Comparison of ENCODE assay signal across 8 mouse cellular contexts in genomic region chr15:79742706-79743023, GRCm38 (mm10). TPM values are rescaled to one million over a fixed set of nuclear protein-coding genes. Genes with fewer than 3 reads are reported as not detected.
DNase-seq lines count a peak whose midpoint lies in the region; ATAC-seq and TF ChIP-seq lines count a peak whose summit lies in the region.

No protein-coding gene starts in this region.

- H3K27me3 ChIP-seq in kidney, postnatal 0 days (ENCODE audit: insufficient read depth, low read length) = no peaks in the 10 kb centered on the region
- H3K27me3 ChIP-seq in embryonic facial prominence, embryonic 10.5 days (replicated peaks; ENCODE audit: low read depth, poor library complexity, severe bottlenecking) = no peaks in the 10 kb centered on the region
- H3K27me3 ChIP-seq in hindbrain, postnatal 0 days (ENCODE audit: insufficient read depth, low read length) = no peaks in the 10 kb centered on the region
- H3K27me3 ChIP-seq in midbrain, postnatal 0 days (ENCODE audit: insufficient read depth, low read length) = no peaks in the 10 kb centered on the region

- under 1% methylated on average over 23 of the region's 23 CpGs for WGBS in kidney, postnatal 0 days
- under 1% methylated on average over 23 of the region's 23 CpGs for WGBS in embryonic facial prominence, embryonic 10.5 days
- WGBS in hindbrain, postnatal 0 days = under 1% methylated on average over 23 of the region's 23 CpGs
- WGBS in midbrain, postnatal 0 days = 0% methylated on average over 23 of the region's 23 CpGs

- H3K4me2 ChIP-seq in kidney, postnatal 0 days (ENCODE audit: low read length) = peak overlapping the region; percentile 93
- H3K4me2 ChIP-seq in hindbrain, postnatal 0 days (ENCODE audit: low read depth, low read length) = peak overlapping the region; percentile 80
- H3K4me2 ChIP-seq in midbrain, postnatal 0 days (ENCODE audit: low read depth, low read length, poor library complexity, severe bottlenecking) = peak overlapping the region; percentile 88

- ATAC-seq in kidney, postnatal 0 days (replicated peaks; ENCODE audit: low FRiP score, low read depth) = no peak
- no peak for ATAC-seq in hindbrain, postnatal 0 days
- no peak; the same call in 1 of the 2 replicates for ATAC-seq in midbrain, postnatal 0 days (ENCODE audit: low FRiP score)

- 0 out of 2 replicates have a peak overlapping the region, but pooled peaks have one; percentile 92 for H3K27ac ChIP-seq in kidney, postnatal 0 days
- H3K27ac ChIP-seq in embryonic facial prominence, embryonic 10.5 days (replicated peaks) = peak overlapping the region; percentile 96
- H3K27ac ChIP-seq in hindbrain, postnatal 0 days = peak overlapping the region; percentile 83; the same call in 1 of the 2 replicates
- peak overlapping the region; percentile 71 for H3K27ac ChIP-seq in midbrain, postnatal 0 days (ENCODE audit: low read depth, low read length)

- H3K36me3 ChIP-seq in kidney, postnatal 0 days (ENCODE audit: insufficient read depth, low read length) = peaks cover 12% of the 10 kb centered on the region
- peaks cover 25% of the 10 kb centered on the region for H3K36me3 ChIP-seq in embryonic facial prominence, embryonic 10.5 days (replicated peaks)
- H3K36me3 ChIP-seq in hindbrain, postnatal 0 days (ENCODE audit: insufficient read depth, low read length) = peaks cover 15% of the 10 kb centered on the region; the same call in 1 of the 2 replicates
- peaks cover 18% of the 10 kb centered on the region for H3K36me3 ChIP-seq in midbrain, postnatal 0 days (ENCODE audit: insufficient read depth, low read length)

- peaks cover 7% of the 10 kb centered on the region; the same call in 1 of the 2 replicates for H3K4me1 ChIP-seq in kidney, postnatal 0 days (replicated peaks; ENCODE audit: insufficient read depth, low read length)
- peaks cover 41% of the 10 kb centered on the region for H3K4me1 ChIP-seq in embryonic facial prominence, embryonic 10.5 days
- H3K4me1 ChIP-seq in hindbrain, postnatal 0 days (ENCODE audit: insufficient read depth, low read length) = peaks cover 7% of the 10 kb centered on the region; the same call in 1 of the 2 replicates
- H3K4me1 ChIP-seq in midbrain, postnatal 0 days (ENCODE audit: insufficient read depth, low read length) = peaks cover 10% of the 10 kb centered on the region

- intact Hi-C loops in left cerebral cortex, postnatal 36 days (cut with DNase I) = no loop called here

- H3K4me3 ChIP-seq in kidney, postnatal 0 days (replicated peaks; ENCODE audit: low read depth, low read length) = peak overlapping the region; percentile 97
- H3K4me3 ChIP-seq in embryonic facial prominence, embryonic 10.5 days = peak overlapping the region; percentile 97
- peak overlapping the region; percentile 96 for H3K4me3 ChIP-seq in hindbrain, postnatal 0 days (ENCODE audit: low read length)
- H3K4me3 ChIP-seq in midbrain, postnatal 0 days (ENCODE audit: low read depth, low read length) = peak overlapping the region; percentile 97

- peak overlapping the region; percentile 94 for H3K9ac ChIP-seq in kidney, postnatal 0 days (ENCODE audit: low read depth, low read length)
- peak overlapping the region; percentile 93 for H3K9ac ChIP-seq in hindbrain, postnatal 0 days (replicated peaks; ENCODE audit: low read length)
- H3K9ac ChIP-seq in midbrain, postnatal 0 days (replicated peaks; ENCODE audit: low read length, poor library complexity, severe bottlenecking) = peak overlapping the region; percentile 87

- DNase-seq in kidney, postnatal 0 days (ENCODE audit: low spot score) = no peak
- no peak for DNase-seq in kidney, adult 11 months
- DNase-seq in embryonic facial prominence, embryonic 10.5 days (ENCODE audit: low spot score) = no peak
- DNase-seq in hindbrain, postnatal 0 days (ENCODE audit: low spot score) = no peak
- no peak for DNase-seq in midbrain, postnatal 0 days (ENCODE audit: low spot score)
- no peak for DNase-seq in adrenal gland, adult 2 months
- no peak for DNase-seq in left cerebral cortex, postnatal 36 days (ENCODE audit: low spot score in 2 of 2)
- DNase-seq in right cerebral cortex, postnatal 4 days = no peak

- H3K9me3 ChIP-seq in kidney, postnatal 0 days (replicated peaks; ENCODE audit: low read length) = no peaks in the 10 kb centered on the region
- no peaks in the 10 kb centered on the region for H3K9me3 ChIP-seq in embryonic facial prominence, embryonic 10.5 days
- H3K9me3 ChIP-seq in hindbrain, postnatal 0 days (ENCODE audit: low read length) = no peaks in the 10 kb centered on the region
- H3K9me3 ChIP-seq in midbrain, postnatal 0 days (ENCODE audit: low read length) = no peaks in the 10 kb centered on the region

- TF ChIP-seq CTCF in kidney, postnatal 0 days (IDR thresholded peaks at IDR 0.05; ENCODE audit: low read depth) = no peak
- TF ChIP-seq CTCF in hindbrain, postnatal 0 days (IDR thresholded peaks at IDR 0.05; ENCODE audit: low read depth) = no peak
- TF ChIP-seq CTCF in midbrain, postnatal 0 days (IDR thresholded peaks at IDR 0.05) = no peak

RNA-seq across cellular contexts. Expression of gene Sun2, which starts 0.3 kb away (rescaled TPM):
- polyA plus RNA-seq in kidney, postnatal 0 days (2015; fragmentation: Nextera tagmentation; extraction: Ambion mirVana) = 3.5 and 4.0 TPM in 2 replicates
- polyA plus RNA-seq in embryonic facial prominence, embryonic 10.5 days (2016; fragmentation: Nextera tagmentation; extraction: Ambion mirVana) = 2.4 and 3.4 TPM in 2 replicates
- 43.6 and 45.4 TPM in 2 replicates for total RNA-seq in hindbrain, postnatal 0 days (2014; rRNA removed)
- 4.5 and 5.5 TPM in 2 replicates for polyA plus RNA-seq in hindbrain, postnatal 0 days (2015; fragmentation: Nextera tagmentation; extraction: Ambion mirVana)
- total RNA-seq in midbrain, postnatal 0 days (2014; rRNA removed) = 32.3 and 33.7 TPM in 2 replicates
- polyA plus RNA-seq in midbrain, postnatal 0 days (2015; fragmentation: Nextera tagmentation; extraction: Ambion mirVana) = 2.8 and 3.1 TPM in 2 replicates
- total RNA-seq in adrenal gland, adult 2 months (2021) = 10 to 100 TPM; 46.9 to 77.9 TPM
- polyA plus RNA-seq in adrenal gland, adult 2 months (2012; rRNA removed) = 86.8 and 92.5 TPM in 2 replicates
- 10 to 100 TPM; 43.2 to 47.5 TPM for total RNA-seq in left cerebral cortex, postnatal 36 days (2021)

RNA-seq across cellular contexts. Expression of gene Dnal4, which starts 35.0 kb away (rescaled TPM):
- polyA plus RNA-seq in kidney, postnatal 0 days (2015; fragmentation: Nextera tagmentation; extraction: Ambion mirVana) = 59.3 and 61.8 TPM in 2 replicates
- polyA plus RNA-seq in embryonic facial prominence, embryonic 10.5 days (2016; fragmentation: Nextera tagmentation; extraction: Ambion mirVana) = 66.3 and 68.6 TPM in 2 replicates
- total RNA-seq in hindbrain, postnatal 0 days (2014; rRNA removed) = 42.7 and 50.3 TPM in 2 replicates
- polyA plus RNA-seq in hindbrain, postnatal 0 days (2015; fragmentation: Nextera tagmentation; extraction: Ambion mirVana) = 54.0 and 56.7 TPM in 2 replicates
- total RNA-seq in midbrain, postnatal 0 days (2014; rRNA removed) = 40.8 and 44.0 TPM in 2 replicates
- 55.9 and 59.7 TPM in 2 replicates for polyA plus RNA-seq in midbrain, postnatal 0 days (2015; fragmentation: Nextera tagmentation; extraction: Ambion mirVana)
- 10 to 100 TPM; 13.9 to 24.8 TPM for total RNA-seq in adrenal gland, adult 2 months (2021)
- polyA plus RNA-seq in adrenal gland, adult 2 months (2012; rRNA removed) = 39.9 and 43.0 TPM in 2 replicates
- total RNA-seq in left cerebral cortex, postnatal 36 days (2021) = 10 to 100 TPM; 50.7 to 51.3 TPM

RNA-seq across cellular contexts. Expression of gene Gtpbp1, which starts 52.0 kb away (rescaled TPM):
- 24.3 and 26.9 TPM in 2 replicates for polyA plus RNA-seq in kidney, postnatal 0 days (2015; fragmentation: Nextera tagmentation; extraction: Ambion mirVana)
- 47.7 and 51.6 TPM in 2 replicates for polyA plus RNA-seq in embryonic facial prominence, embryonic 10.5 days (2016; fragmentation: Nextera tagmentation; extraction: Ambion mirVana)
- total RNA-seq in hindbrain, postnatal 0 days (2014; rRNA removed) = 88.2 and 91.7 TPM in 2 replicates
- 36.7 and 38.3 TPM in 2 replicates for polyA plus RNA-seq in hindbrain, postnatal 0 days (2015; fragmentation: Nextera tagmentation; extraction: Ambion mirVana)
- total RNA-seq in midbrain, postnatal 0 days (2014; rRNA removed) = 76.1 and 99.3 TPM in 2 replicates
- 40.0 and 41.6 TPM in 2 replicates for polyA plus RNA-seq in midbrain, postnatal 0 days (2015; fragmentation: Nextera tagmentation; extraction: Ambion mirVana)
- total RNA-seq in adrenal gland, adult 2 months (2021) = 10 to 100 TPM; 29.2 to 32.5 TPM
- 26.4 and 29.8 TPM in 2 replicates for polyA plus RNA-seq in adrenal gland, adult 2 months (2012; rRNA removed)
- 10 to 100 TPM; 45.1 to 47.1 TPM for total RNA-seq in left cerebral cortex, postnatal 36 days (2021)

RNA-seq across cellular contexts. Expression of gene Josd1, which starts 54.9 kb away (rescaled TPM):
- polyA plus RNA-seq in kidney, postnatal 0 days (2015; fragmentation: Nextera tagmentation; extraction: Ambion mirVana) = 18.8 and 19.0 TPM in 2 replicates
- 22.9 and 23.9 TPM in 2 replicates for polyA plus RNA-seq in embryonic facial prominence, embryonic 10.5 days (2016; fragmentation: Nextera tagmentation; extraction: Ambion mirVana)
- 53.3 and 57.9 TPM in 2 replicates for total RNA-seq in hindbrain, postnatal 0 days (2014; rRNA removed)
- polyA plus RNA-seq in hindbrain, postnatal 0 days (2015; fragmentation: Nextera tagmentation; extraction: Ambion mirVana) = 18.1 and 20.0 TPM in 2 replicates
- 58.7 and 59.6 TPM in 2 replicates for total RNA-seq in midbrain, postnatal 0 days (2014; rRNA removed)
- 16.8 and 17.7 TPM in 2 replicates for polyA plus RNA-seq in midbrain, postnatal 0 days (2015; fragmentation: Nextera tagmentation; extraction: Ambion mirVana)
- total RNA-seq in adrenal gland, adult 2 months (2021) = 10 to 100 TPM; 29.1 to 30.1 TPM
- 33.8 and 38.2 TPM in 2 replicates for polyA plus RNA-seq in adrenal gland, adult 2 months (2012; rRNA removed)
- 10 to 100 TPM; 64.0 to 69.3 TPM for total RNA-seq in left cerebral cortex, postnatal 36 days (2021)

Comparison
In these comparisons a context has a peak if more than half of its experiments do, and no peak if none do; other contexts are left out.
1. RNA of gene Sun2, which starts 0.3 kb away (polyA plus RNA-seq): 86.8 to 92.5 TPM in adrenal gland, adult 2 months; 4.5 to 5.5 TPM in hindbrain, postnatal 0 days, 3.5 to 4.0 TPM in kidney, postnatal 0 days, 2.4 to 3.4 TPM in embryonic facial prominence, embryonic 10.5 days and 2.8 to 3.1 TPM in midbrain, postnatal 0 days; every median in the first group is over 10 times any median in the second.
2. Peak in every context shown above with its lines, with median percentiles within 50 percentile points of each other: H3K27ac ChIP-seq, H3K4me2 ChIP-seq, H3K4me3 ChIP-seq and H3K9ac ChIP-seq.